Mouse (Mus musculus): ENCODE measurements around the gene Ect2l.

- TF ChIP-seq CTCF (IDR thresholded peaks at IDR 0.05; ENCODE audit: low read depth), result peak; percentile 98
- no peak for TF ChIP-seq EP300 (optimal IDR thresholded peaks at IDR 0.05)
These were observed 13.3 kb downstream of the Ect2l start for GRCm38 (mm10) chr10:18197206-18197979.
